Mouse (Mus musculus): ENCODE data around the gene Ppa1. TPM values are rescaled to one million over a fixed set of nuclear protein-coding genes. Genes with fewer than 3 reads are reported as not detected.
A peak's percentile ranks its signal among the peaks of the same experiment; 100 is the strongest.

Gene Ppa1
- polyA plus RNA-seq, 1 experiment from 2014 or later: 110 TPM

DNA sequence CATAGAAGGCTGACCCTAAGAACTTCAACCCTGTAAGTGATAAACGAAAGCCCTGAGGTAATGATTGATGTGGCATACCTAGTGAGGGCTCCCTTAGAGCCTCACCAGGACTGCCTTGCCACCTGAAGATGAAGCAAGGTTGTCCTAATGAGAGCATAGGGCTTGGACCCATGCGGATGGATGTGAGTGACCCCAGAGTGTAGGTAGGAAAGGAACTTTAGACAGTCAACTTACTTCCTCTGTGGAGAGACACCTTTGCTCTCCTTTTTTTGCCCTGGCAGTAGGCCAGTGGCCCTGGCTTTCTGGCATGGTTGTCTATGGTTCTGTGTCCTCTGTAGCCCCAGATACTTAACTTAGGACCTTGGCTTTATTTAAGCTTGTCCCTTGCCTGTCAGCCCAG, 48.7 kb downstream of the Ppa1 start:
- no peak for ATAC-seq (replicated peaks; ENCODE audit: extremely low read depth, insufficient read depth, low FRiP score)
- WGBS: 81% methylated on average over 2 of the region's 2 CpGs
- Histone ChIP-seq H3K4me1 (ENCODE audit: control insufficient read depth, insufficient read depth, low read length) (peaks cover 10% of the 10 kb centered on the region), H3K4me2 (ENCODE audit: low read depth, low read length) (peak overlapping the region; percentile 100), H3K27me3 (ENCODE audit: control insufficient read depth, insufficient read depth, low read length) (no peaks in the 10 kb centered on the region), H3K36me3 (ENCODE audit: control insufficient read depth, insufficient read depth) (peaks cover 14% of the 10 kb centered on the region), H3K27ac (ENCODE audit: low read length) (no peak overlapping the region), H3K4me3 (ENCODE audit: low read length) (peak overlapping the region; percentile 95), H3K9ac (ENCODE audit: low read length) (peak overlapping the region; percentile 88; the same call in 1 of the 2 replicates), H3K9me3 (replicated peaks; ENCODE audit: control insufficient read depth, low read length) (no peaks in the 10 kb centered on the region)

GRCm38 (mm10) chr10:61704663-61705062, 56.3 kb downstream of the Ppa1 start:
- no peak overlapping the region for H3K4me2 ChIP-seq (ENCODE audit: low read depth, low read length)
- no peak overlapping the region for H3K9ac ChIP-seq (ENCODE audit: low read length)
- peaks cover 3% of the 10 kb centered on the region for H3K4me1 ChIP-seq (ENCODE audit: control insufficient read depth, insufficient read depth, low read length)
- H3K27me3 ChIP-seq (ENCODE audit: control insufficient read depth, insufficient read depth, low read length): no peaks in the 10 kb centered on the region
- H3K9me3 ChIP-seq (replicated peaks; ENCODE audit: control insufficient read depth, low read length): no peaks in the 10 kb centered on the region
- no peak for ATAC-seq (replicated peaks; ENCODE audit: extremely low read depth, insufficient read depth, low FRiP score)
- H3K27ac ChIP-seq (ENCODE audit: low read length): no peak overlapping the region
- 74% methylated on average over 4 of the region's 4 CpGs for WGBS
- H3K36me3 ChIP-seq (ENCODE audit: control insufficient read depth, insufficient read depth): peaks cover 10% of the 10 kb centered on the region; the same call in 1 of the 2 replicates
- no peak overlapping the region for H3K4me3 ChIP-seq (ENCODE audit: low read length)

GRCm38 (mm10) chr10:61706412-61707375, 58.3 kb downstream of the Ppa1 start:
- WGBS: 62% methylated on average over 6 of the region's 6 CpGs
- Histone ChIP-seq H3K9ac (ENCODE audit: low read length) (no peak overlapping the region), H3K27me3 (ENCODE audit: control insufficient read depth, insufficient read depth, low read length) (no peaks in the 10 kb centered on the region), H3K4me3 (ENCODE audit: low read length) (no peak overlapping the region), H3K4me2 (ENCODE audit: low read depth, low read length) (no peak overlapping the region), H3K36me3 (ENCODE audit: control insufficient read depth, insufficient read depth) (peaks cover 3% of the 10 kb centered on the region; the same call in 1 of the 2 replicates), H3K9me3 (replicated peaks; ENCODE audit: control insufficient read depth, low read length) (no peaks in the 10 kb centered on the region), H3K27ac (ENCODE audit: low read length) (no peak overlapping the region), H3K4me1 (ENCODE audit: control insufficient read depth, insufficient read depth, low read length) (peaks cover 3% of the 10 kb centered on the region)
- ATAC-seq (replicated peaks; ENCODE audit: extremely low read depth, insufficient read depth, low FRiP score): no peak

GRCm38 (mm10) chr10:61713601-61714000, 65.2 kb downstream of the Ppa1 start:
- Histone ChIP-seq H3K4me1 (ENCODE audit: control insufficient read depth, insufficient read depth, low read length) (peaks cover 15% of the 10 kb centered on the region), H3K9me3 (replicated peaks; ENCODE audit: control insufficient read depth, low read length) (no peaks in the 10 kb centered on the region), H3K27me3 (ENCODE audit: control insufficient read depth, insufficient read depth, low read length) (no peaks in the 10 kb centered on the region), H3K36me3 (ENCODE audit: control insufficient read depth, insufficient read depth) (no peaks in the 10 kb centered on the region), H3K27ac (ENCODE audit: low read length) (no peak overlapping the region), H3K9ac (ENCODE audit: low read length) (no peak overlapping the region), H3K4me3 (ENCODE audit: low read length) (no peak overlapping the region), H3K4me2 (ENCODE audit: low read depth, low read length) (no peak overlapping the region)
- 71% methylated on average over 3 of the region's 3 CpGs for WGBS
- no peak for ATAC-seq (replicated peaks; ENCODE audit: extremely low read depth, insufficient read depth, low FRiP score)

DNA sequence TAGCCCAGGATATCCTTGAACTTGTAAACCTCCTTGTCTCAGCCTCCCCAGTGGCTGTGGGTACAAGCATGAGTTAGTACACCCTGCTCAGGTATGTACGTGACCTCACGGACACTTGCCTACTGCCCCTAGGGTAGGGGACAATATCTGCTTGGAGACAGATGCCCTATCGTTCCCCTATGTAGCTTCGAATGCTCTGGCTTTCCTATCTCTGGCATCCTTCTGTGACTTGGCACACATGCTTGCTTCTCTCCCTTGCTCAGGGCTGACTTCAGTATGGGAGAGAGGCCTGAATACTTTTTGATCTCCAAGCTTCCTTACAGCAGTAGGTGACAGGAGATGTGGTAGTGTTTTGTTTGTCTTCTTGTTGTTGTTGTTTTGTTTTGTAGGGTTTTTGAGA, 65.8 kb downstream of the Ppa1 start:
- H3K27me3 ChIP-seq (ENCODE audit: control insufficient read depth, insufficient read depth, low read length): no peaks in the 10 kb centered on the region
- WGBS: 91% methylated on average over 4 of the region's 4 CpGs

DNA sequence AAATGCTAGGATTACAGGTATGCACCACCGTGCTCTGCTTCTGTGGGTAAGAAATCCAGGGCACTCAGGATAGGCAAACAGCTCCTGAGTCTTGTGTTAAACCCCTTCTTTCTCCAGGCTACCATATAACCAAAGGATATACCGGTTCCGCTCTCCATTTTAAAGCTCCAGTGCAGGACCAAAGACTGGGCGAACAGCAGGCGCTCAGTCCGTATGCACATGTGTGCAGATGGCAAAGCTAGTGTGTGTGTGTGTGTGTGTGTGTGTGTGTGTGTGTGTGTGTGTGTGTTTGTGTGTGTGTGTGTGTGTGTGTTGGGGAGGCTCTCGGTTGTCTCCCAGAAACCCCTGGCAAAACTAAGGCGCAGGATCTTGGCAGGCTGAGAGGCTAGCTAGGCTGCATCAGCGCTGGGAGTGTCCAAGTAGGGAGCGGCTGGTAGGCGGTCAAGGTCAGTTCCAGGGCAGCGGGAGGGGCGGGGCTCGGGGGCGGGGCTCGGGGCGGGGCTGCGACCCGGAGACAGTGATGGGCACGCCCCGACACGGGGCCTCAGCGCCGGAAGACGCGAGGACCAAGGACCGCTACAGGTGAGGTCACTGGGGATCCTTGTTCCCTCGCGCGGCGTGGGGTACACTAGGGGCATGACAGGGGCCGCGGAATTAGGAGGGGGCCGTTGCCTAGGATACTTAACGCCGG, 66.6 kb downstream of the Ppa1 start, which contains the start of gene Aifm2:
Gene Aifm2, plus strand, starts transcription at position 493 of the 691 bp plus-strand sequence.
- Histone ChIP-seq H3K4me2 (ENCODE audit: low read depth, low read length) (peak within 1 kb of the TSS; percentile 73), H3K27ac (ENCODE audit: low read length) (peak within 1 kb of the TSS; percentile 62)
- 11% methylated on average over 36 of the region's 36 CpGs for WGBS

More for the DNA sequence above, 65.8 kb downstream of the Ppa1 start:
- ATAC-seq (replicated peaks; ENCODE audit: extremely low read depth, insufficient read depth, low FRiP score): no peak
- no peaks in the 10 kb centered on the region for H3K9me3 ChIP-seq (replicated peaks; ENCODE audit: control insufficient read depth, low read length)
- no peak overlapping the region for H3K4me3 ChIP-seq (ENCODE audit: low read length)
- no peak overlapping the region for H3K27ac ChIP-seq (ENCODE audit: low read length)
- no peak overlapping the region for H3K9ac ChIP-seq (ENCODE audit: low read length)
- no peak overlapping the region for H3K4me2 ChIP-seq (ENCODE audit: low read depth, low read length)
- H3K36me3 ChIP-seq (ENCODE audit: control insufficient read depth, insufficient read depth): no peaks in the 10 kb centered on the region
- peaks cover 15% of the 10 kb centered on the region for H3K4me1 ChIP-seq (ENCODE audit: control insufficient read depth, insufficient read depth, low read length)

DNA sequence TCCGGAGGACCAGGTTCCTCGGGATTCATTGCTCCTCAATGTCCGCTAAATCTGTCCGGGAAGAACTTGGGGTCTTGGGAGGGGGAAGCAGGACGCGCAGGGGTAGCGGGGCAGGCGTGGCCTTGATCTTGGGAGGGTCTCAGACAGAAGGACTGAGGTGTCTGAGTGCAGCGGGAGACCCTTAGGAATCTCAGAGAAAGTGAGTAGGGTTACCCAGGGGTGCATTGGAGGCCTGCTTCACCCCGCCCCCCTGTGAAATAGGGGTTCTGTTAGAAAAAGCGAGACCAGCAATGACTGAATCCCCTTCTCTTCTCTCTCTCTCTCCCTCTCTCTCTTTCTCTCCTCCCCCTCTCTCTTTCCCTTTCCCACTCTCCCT, 67.1 kb downstream of the Ppa1 start:
- peaks cover 15% of the 10 kb centered on the region for H3K4me1 ChIP-seq (ENCODE audit: control insufficient read depth, insufficient read depth, low read length)
- no peak for ATAC-seq (replicated peaks; ENCODE audit: extremely low read depth, insufficient read depth, low FRiP score)
- no peaks in the 10 kb centered on the region for H3K36me3 ChIP-seq (ENCODE audit: control insufficient read depth, insufficient read depth)
- peak overlapping the region; percentile 73 for H3K4me2 ChIP-seq (ENCODE audit: low read depth, low read length)
- H3K27me3 ChIP-seq (ENCODE audit: control insufficient read depth, insufficient read depth, low read length): no peaks in the 10 kb centered on the region
- no peaks in the 10 kb centered on the region for H3K9me3 ChIP-seq (replicated peaks; ENCODE audit: control insufficient read depth, low read length)
- peak overlapping the region; percentile 60 for H3K4me3 ChIP-seq (ENCODE audit: low read length)
- peak overlapping the region; percentile 68 for H3K9ac ChIP-seq (ENCODE audit: low read length)
- H3K27ac ChIP-seq (ENCODE audit: low read length): peak overlapping the region; percentile 22
- WGBS: 2% methylated on average over 11 of the region's 11 CpGs

More for the DNA sequence above, 66.6 kb downstream of the Ppa1 start, which contains the start of gene Aifm2:
- Histone ChIP-seq H3K4me3 (ENCODE audit: low read length) (peak within 1 kb of the TSS; percentile 60), H3K27me3 (ENCODE audit: control insufficient read depth, insufficient read depth, low read length) (no peaks in the 10 kb centered on the region), H3K9me3 (replicated peaks; ENCODE audit: control insufficient read depth, low read length) (no peaks in the 10 kb centered on the region), H3K36me3 (ENCODE audit: control insufficient read depth, insufficient read depth) (no peaks in the 10 kb centered on the region), H3K4me1 (ENCODE audit: control insufficient read depth, insufficient read depth, low read length) (peaks cover 15% of the 10 kb centered on the region), H3K9ac (ENCODE audit: low read length) (peak within 1 kb of the TSS; percentile 68)
- peak; percentile 91 for ATAC-seq (replicated peaks; ENCODE audit: extremely low read depth, insufficient read depth, low FRiP score)

- Histone ChIP-seq H3K4me3 (ENCODE audit: low read length) (peak overlapping the region; percentile 60), H3K4me2 (ENCODE audit: low read depth, low read length) (peak overlapping the region; percentile 73), H3K9ac (ENCODE audit: low read length) (peak overlapping the region; percentile 68), H3K27ac (ENCODE audit: low read length) (no peak overlapping the region), H3K36me3 (ENCODE audit: control insufficient read depth, insufficient read depth) (no peaks in the 10 kb centered on the region), H3K4me1 (ENCODE audit: control insufficient read depth, insufficient read depth, low read length) (peaks cover 15% of the 10 kb centered on the region), H3K9me3 (replicated peaks; ENCODE audit: control insufficient read depth, low read length) (no peaks in the 10 kb centered on the region), H3K27me3 (ENCODE audit: control insufficient read depth, insufficient read depth, low read length) (no peaks in the 10 kb centered on the region)
- ATAC-seq (replicated peaks; ENCODE audit: extremely low read depth, insufficient read depth, low FRiP score): no peak
- 64% methylated on average over 7 of the region's 7 CpGs for WGBS
These were observed 67.9 kb downstream of the Ppa1 start for GRCm38 (mm10) chr10:61715996-61716864.
